Mouse (Mus musculus): ENCODE data around the gene Spcs1.

Gene Spcs1

DNA sequence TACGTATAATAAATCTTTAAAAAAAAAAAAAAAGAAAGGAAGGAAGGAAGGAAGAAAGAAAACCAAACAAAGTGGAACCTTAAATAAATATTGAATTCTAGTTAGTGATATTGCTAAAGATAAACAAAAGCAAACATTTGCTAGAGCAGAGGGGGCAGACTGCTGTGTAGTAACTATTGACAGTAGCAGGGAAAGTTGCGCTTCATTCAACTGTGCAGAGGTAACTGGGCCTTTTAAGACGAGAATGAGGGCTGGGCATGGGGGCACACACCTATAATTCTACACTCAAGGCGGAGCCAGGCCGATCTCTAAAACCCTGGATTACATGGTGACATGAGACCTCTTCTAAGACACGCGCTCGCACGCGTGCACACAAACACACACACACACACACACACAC, 51.5 kb downstream of the Spcs1 start:
- DNase-seq (ENCODE audit: low read depth), result no peak
